Mouse (Mus musculus) MEL-GATA-1-ER (cell line): ENCODE measurements around the gene Pdhx.

Experiments used
- DNase-seq: peaks from one replicate; pipeline ENCODE4 v3.0.0-alpha.2; 2012; ENCODE audit warnings: low read depth; ENCODE audit errors: extremely low read depth

Pdhx gene

GRCm38 (mm10) chr2:103062865-103063264 is 10.4 kb downstream of the Pdhx start:
- DNase-seq = peak; percentile 55

- DNase-seq = no peak
Measured at GRCm38 (mm10) chr2:103058266-103058665, 15.0 kb downstream of the Pdhx start.

GRCm38 (mm10) chr2:103055820-103056219 is 17.5 kb downstream of the Pdhx start:
- no peak for DNase-seq

- DNase-seq = no peak
Measured at GRCm38 (mm10) chr2:103051937-103052893, 21.1 kb downstream of the Pdhx start.

- no peak for DNase-seq
Measured at GRCm38 (mm10) chr2:103045286-103045685, 28.0 kb downstream of the Pdhx start.

- DNase-seq = no peak
Measured at GRCm38 (mm10) chr2:103040896-103041295, 32.4 kb downstream of the Pdhx start.

- DNase-seq = no peak
Measured at GRCm38 (mm10) chr2:103037831-103038230, 35.5 kb downstream of the Pdhx start.

GRCm38 (mm10) chr2:103022728-103023127 is 50.6 kb downstream of the Pdhx start:
- DNase-seq = no peak

GRCm38 (mm10) chr2:103020191-103020987 is 52.9 kb downstream of the Pdhx start:
- DNase-seq = no peak

- DNase-seq = no peak
Measured at GRCm38 (mm10) chr2:103018817-103019494, 54.4 kb downstream of the Pdhx start.

GRCm38 (mm10) chr2:103017391-103017824 is 55.9 kb downstream of the Pdhx start:
- peak; percentile 32 for DNase-seq

GRCm38 (mm10) chr2:103016089-103016488 is 57.2 kb downstream of the Pdhx start:
- no peak for DNase-seq

- DNase-seq = no peak
Measured at GRCm38 (mm10) chr2:103012782-103013575, 60.3 kb downstream of the Pdhx start.

GRCm38 (mm10) chr2:103008221-103008620 is 65.1 kb downstream of the Pdhx start:
- DNase-seq = no peak

GRCm38 (mm10) chr2:103004599-103004998 is 68.7 kb downstream of the Pdhx start:
- DNase-seq = no peak

GRCm38 (mm10) chr2:102999153-102999575 is 74.1 kb downstream of the Pdhx start:
- DNase-seq = no peak

GRCm38 (mm10) chr2:102998356-102998755 is 75.0 kb downstream of the Pdhx start:
- no peak for DNase-seq

GRCm38 (mm10) chr2:102997874-102998273 is 75.4 kb downstream of the Pdhx start:
- no peak for DNase-seq

GRCm38 (mm10) chr2:102993841-102994607 is 79.3 kb downstream of the Pdhx start:
- DNase-seq = peak; percentile 32

GRCm38 (mm10) chr2:102992405-102992804 is 80.9 kb downstream of the Pdhx start:
- no peak for DNase-seq
